Mouse (Mus musculus): ENCODE measurements around the gene Spink4.

Spink4 gene

DNA sequence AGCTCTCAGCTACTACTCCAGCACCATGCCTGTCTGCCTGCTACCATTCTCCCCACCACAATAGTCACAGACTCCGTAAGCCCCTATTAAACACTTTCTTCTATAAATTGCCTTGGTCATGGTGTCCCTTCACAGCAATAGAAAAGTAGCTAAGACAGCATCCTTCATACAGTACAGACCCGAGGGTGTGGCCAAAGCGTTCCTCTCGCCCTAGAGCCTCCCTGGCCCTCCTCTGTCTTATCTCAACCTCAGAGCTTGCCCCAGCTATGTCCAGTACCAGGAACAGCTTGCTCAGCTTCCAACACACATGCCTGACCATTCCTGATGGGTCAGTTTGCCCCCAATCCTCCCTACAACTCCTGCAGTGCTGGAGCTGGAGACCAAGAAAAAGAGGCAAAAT is 19.2 kb upstream of the Spink4 start:
- DNase-seq (ENCODE audit: low spot score), result no peak

DNA sequence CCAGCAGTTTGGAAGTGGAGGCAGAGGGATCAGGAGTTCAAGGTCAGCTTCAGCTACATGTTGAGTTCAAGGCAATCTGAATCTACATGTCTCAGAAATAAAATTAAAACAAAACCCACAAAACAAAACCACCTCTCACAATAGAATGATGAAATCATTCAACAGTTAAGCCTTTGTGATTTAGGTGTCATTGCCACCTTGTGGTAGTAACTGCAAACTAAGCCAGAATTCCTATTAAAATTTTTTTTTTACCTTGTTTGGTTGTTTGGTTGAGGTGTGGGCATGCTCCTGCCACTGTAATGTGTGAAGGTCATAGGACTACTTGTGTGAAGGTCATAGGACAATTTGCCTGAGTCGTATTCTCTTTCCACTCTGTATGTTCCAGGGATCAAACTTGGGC is 13.6 kb upstream of the Spink4 start:
- no peak for DNase-seq (ENCODE audit: low spot score)

DNA sequence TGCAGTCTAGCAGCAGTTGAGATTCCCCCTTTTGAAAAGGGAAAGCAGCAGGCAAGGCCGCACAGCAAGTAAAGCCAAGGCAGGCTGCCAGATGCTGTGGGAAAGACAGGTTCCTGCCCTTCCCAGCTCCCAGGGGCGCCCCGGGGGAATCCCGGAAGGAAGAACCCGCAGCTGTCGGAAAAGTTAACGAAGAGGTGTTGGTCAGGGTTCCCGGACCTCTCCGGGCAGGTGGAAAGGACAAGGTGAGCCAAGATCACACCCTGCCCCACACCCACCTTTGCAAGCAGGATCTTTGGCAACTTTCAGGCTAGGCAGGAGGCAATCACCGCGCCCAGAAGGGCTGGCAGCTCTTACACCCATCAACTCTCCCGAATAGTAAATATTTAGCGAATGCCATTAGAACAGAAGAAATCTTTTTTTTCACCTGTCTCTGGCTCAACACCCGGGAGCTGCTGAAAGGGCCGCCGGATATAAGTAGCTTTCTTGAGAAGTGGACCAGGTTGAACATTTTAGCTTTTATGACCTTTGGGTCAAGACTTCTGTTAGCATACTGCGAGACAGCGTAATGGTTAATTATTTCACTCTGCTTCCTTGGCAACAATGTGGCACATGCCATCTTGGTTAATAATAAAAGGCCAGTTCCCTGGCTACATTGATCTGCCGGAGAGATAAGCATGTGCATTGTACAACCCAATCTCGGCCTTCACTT is 11.4 kb upstream of the Spink4 start:
- no peak for DNase-seq (ENCODE audit: low spot score)

DNA sequence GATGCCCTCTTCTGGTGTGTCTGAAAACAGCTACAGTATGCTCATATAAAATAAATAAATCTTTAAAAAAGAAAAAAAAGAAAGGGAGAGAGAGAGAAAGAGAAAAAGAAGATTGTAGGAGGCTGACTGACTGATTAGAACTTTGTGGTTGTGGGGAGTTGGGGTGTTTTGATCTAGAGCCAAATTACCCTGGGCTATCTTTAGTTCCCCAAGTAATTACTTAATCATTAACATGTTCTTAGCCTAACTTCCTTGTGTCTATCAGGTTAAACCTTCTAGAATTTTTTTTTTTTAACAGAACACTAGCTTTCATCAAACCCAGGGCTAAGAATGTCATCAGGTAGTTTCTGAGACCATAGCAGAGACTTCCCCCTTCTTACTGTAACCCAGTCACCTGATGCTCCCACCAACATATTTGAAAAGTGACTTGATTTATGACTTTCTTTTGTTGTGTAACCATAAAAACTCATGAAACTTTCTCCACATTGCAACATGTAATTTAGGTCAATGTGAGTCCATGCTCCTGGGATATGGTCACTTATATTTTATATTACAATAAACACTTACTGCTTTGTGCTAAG is 5.5 kb upstream of the Spink4 start:
- DNase-seq (ENCODE audit: low spot score), result no peak

DNA sequence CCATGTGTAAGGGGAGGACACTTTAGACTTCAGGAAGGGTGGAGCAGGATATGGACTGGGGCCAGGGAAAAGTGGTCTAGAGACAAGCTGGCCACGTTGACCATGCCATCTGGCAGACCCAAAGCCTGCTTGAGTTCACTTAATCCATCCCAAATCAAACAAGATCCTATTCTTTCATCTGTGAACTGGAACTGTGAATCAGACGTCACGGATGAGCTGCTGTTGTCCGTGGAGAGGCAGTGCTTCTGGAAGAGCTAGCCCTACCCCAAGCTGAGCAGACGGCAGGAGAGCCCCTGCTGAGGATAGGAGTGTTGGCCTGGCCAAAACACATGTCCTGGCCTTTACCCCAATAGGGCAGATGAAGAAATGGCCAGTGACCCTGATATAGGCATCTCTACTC is 3.9 kb upstream of the Spink4 start:
- DNase-seq (ENCODE audit: low spot score), result no peak

DNA sequence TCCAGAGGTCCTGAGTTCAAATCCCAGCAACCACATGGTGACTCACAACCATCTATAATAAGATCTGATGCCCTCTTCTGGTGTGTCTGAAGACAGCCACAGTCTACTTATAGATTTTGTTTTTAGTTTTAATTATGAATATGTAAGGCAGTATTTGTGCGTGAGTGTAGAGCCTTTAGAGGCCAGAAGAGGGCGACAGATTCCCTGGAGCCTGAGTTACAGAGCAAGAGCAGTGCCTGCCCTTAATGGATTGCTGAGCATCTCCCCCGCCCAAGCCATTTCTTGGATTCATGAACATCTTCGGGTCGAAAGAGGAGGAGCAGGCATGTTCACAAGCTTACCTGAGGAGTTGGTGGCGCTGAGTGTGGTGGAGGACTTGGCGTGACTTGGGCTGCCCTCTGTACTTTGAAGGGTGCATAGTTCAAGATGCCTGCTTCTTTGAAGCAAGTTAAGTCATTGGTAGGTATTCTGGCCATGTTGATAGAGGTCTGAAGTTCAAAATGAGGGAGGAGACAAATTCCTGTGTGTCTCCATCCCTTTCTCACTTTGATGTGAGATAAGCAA is 3.2 kb upstream of the Spink4 start:
- no peak for DNase-seq (ENCODE audit: low spot score)

DNA sequence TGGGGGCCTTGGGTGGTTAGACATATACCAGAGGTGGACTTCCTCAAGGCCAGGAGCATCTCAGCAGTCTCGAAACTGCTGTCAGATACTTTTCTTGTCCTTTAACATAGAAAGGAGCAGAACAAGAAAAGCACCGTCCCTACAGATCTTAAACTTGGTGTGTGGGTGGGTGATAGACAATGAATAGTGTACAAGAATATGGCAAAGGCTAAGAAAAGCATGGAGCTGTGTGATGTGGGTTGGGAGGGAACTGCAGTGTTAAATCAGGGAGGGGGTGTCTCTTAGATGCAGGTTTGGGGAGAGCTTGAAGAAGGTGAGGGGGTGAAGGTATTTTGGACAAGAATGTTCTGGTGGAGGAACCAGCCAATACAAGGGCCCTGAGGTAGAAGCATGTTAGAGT is 724 bp downstream of the Spink4 start:
- DNase-seq (ENCODE audit: low spot score), result no peak

DNA sequence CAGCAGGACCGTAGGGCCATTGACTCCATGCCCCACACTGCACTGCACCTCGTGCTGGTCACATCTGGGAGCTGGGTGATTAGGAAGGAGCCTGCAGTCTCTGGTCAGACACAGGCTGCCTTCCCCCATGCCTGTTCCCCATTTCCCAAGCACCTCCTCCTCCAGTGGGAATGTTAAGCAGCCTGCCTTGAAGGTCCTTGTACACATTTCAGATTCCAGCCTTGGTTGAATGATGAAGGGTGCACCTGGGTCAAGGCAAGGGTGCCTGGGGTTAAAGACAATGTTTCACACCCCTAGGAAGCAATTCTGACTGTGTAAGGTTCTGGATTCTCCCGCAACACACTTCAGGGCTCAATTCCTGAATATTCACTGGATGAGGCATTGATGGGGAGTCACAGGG is 1.4 kb downstream of the Spink4 start:
- no peak for DNase-seq (ENCODE audit: low spot score)

DNA sequence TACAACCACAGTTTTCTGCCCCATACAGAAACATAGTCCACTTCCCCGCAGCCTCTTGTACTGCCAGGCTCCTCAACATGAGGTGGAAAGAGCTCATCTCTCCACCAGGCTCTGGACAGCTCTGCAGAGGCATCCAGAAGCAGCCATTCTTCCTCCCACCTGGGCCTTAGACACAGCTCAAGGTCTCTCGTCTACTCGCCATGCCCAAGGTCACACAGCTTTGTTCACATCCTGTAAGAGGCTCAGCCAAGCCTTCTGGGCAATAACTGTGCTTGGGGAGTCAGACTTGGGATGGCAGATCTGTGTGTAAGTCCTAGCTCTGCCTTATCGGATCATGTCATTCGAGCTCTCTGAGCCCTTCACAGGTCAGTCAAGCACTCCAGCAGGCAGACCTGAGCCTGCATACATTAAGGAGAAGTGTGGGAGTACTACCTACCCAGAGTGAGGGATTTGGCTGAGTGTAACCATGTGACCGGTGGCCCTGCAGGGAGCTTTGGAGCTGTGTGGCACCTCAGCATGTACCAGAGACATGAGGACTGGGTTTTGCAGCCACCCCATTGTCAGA is 3.3 kb downstream of the Spink4 start:
- no peak for DNase-seq (ENCODE audit: low spot score)

DNA sequence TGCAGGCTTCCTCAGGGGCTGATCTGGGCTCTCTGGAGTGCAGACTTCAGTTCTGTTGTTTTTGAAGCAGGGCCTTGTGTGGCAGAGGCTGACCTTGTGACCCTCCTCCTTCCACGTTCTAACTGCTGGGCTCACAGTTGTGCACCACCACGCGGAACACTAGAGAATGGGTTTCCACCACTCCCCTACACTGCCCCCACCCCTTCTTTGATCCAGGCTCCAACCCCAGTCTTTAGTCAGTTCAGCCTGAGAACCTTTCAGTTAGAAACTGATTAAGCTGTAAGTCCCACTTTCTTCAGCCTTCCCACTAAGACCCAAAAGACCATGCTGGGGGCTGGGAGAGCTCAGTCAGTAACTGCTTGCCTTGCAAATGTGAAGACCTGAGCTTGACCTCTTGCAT is 5.7 kb downstream of the Spink4 start:
- no peak for DNase-seq (ENCODE audit: low spot score)

DNA sequence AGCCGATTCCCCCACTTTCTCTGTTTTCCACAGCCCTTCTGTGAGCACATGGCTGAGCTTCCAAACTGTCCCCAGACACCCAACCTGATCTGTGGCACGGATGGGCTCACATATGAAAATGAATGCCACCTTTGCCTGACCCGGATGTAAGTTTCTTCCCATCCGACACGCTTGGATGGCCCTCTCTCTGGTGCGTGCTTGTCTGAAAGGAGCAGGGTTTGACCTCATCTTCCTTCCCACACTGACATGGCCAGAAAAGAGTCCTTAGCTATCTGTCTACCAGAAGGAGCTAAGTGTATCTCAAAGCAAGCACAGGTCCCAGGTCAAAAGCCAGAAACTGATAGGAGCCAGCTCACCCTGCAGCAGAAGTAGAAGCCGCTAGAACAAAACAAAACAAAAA is 9.2 kb downstream of the Spink4 start:
- DNase-seq (ENCODE audit: low spot score), result no peak

DNA sequence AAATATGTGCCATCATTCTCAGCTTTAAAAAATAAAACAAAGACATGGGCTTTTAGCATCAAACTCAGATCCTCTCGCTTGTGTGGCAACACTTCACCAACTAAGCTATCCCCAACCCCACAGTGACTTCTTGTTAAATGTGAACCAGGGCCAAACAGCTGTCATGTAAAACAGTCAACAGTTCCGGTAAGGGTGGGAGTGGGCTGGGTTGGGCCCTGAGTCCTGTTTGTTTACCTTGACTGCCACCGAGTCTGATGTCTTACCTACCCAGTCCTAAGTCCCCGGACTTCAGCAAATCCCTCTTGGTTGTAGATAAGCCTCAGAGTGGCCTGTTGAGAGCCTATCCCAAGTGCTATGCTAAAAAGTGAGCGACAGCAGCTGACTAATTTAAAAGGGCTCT is 13.8 kb downstream of the Spink4 start:
- no peak for DNase-seq (ENCODE audit: low spot score)

DNA sequence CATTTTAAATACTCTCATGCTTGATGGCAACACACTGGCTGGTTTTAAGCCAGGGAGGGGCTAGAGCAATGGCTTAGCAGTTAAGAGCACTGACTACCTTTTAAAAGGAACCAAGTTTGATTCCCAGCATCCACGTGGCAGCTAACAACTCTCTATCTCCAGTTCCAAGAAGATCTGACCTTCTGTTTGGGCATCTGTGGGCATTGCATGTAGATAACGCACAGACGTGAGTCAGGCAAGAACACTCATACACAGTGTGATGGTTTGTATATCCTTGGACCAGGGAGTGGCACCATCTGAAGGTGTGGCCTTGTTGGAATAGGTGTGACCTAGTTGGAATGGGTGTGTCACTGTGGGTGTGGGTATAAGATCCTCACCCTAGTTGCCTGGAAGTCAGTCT is 14.5 kb downstream of the Spink4 start:
- peak; percentile 43 for DNase-seq (ENCODE audit: low spot score)

DNA sequence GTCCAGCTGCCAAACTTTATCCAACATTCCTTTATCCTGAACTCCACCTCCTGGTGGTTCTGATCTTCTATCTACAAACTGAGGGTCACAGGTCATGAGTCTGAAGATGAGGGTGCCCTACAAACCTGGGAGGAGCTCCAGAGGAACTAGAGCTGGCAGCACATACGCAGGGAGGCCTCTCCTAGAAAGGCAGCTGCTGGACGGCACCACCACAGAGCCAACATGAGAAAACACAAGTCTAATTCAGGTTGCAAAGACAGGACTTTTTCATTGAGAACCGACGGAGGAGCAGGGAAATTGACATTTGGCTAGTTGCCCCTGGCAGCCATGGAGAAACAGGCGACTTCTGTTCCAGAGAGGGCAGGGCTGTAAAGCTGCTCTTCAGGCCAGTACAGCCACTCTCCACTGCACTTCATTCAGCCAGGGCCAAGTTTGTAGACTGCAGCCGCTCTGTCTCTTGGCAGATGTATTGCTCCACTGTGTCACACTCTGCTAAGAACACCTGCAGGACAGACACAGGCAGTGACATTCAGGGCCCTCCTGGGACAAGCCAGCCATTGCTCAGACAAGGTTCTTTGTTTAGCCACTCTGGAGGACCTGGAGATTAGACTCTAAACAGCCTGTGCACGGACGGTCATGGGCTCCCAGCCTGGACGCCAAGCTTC is 16.5 kb downstream of the Spink4 start:
- DNase-seq (ENCODE audit: low spot score), result no peak

DNA sequence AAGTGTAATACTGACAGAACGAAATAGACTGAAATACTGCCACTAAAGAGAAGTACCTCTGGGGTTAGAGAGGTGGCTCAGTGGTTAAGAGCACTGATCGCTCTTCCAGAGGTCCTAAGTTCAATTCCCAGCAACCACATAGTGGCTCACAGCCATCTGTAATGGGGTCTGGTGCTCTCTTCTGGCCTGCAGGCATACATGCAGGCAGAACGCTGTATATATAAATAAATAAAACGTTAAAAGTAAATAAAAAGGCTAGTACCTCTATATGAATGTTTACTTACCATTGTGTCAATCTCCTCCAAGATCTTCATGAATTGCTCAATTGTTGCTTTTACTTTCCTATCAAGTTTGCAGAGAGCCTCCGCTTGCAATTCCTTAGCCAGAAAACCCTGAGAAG is 18.9 kb downstream of the Spink4 start:
- DNase-seq (ENCODE audit: low spot score), result no peak

DNA sequence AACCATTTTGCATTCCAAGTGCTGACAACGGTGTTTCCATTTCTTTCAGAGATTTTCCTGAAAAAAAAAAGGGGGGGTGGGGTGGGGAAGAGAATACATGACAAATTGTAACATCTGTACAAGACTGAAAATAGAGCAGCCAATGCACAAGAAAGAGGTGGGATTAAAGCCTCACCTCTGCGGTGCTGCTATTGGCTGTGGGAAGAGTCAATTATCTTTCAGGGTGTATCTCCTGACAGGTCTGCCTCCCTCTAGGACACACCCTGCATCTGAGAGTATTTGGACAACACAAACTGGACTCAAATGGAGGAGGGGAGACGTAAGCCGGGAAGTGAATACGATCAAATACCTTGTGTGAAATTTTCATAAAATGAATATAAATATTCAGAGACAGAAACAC is 23.8 kb downstream of the Spink4 start:
- DNase-seq (ENCODE audit: low spot score), result peak; percentile 47

DNA sequence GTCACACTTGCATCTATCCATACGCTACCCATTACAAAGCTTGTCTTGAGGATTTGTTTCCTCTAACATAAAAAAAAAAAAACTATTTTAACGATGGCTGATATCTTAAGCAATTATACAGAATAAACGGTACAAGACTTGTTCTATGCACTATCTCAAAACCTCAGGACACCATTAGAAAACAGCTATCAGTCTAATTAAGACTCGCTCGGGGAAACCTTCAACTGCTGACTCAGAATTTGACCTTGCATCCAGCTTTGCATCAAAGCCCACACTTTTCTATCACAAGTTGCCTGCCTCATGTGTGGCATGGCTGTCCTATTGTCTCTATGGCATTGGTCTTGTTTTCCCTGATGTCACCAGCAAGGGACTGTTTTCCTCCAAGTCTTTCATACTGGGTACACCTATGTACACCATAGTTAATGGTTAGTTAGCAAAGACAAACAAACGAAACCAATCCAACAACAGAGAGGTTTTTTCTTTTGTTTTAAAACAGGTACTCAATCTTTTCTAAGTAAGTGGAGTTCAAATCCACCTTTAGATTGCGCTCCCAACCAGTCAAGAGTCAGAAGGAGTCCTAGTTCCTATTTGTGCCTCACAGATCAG is 26.8 kb downstream of the Spink4 start:
- peak; percentile 45 for DNase-seq (ENCODE audit: low spot score)

DNA sequence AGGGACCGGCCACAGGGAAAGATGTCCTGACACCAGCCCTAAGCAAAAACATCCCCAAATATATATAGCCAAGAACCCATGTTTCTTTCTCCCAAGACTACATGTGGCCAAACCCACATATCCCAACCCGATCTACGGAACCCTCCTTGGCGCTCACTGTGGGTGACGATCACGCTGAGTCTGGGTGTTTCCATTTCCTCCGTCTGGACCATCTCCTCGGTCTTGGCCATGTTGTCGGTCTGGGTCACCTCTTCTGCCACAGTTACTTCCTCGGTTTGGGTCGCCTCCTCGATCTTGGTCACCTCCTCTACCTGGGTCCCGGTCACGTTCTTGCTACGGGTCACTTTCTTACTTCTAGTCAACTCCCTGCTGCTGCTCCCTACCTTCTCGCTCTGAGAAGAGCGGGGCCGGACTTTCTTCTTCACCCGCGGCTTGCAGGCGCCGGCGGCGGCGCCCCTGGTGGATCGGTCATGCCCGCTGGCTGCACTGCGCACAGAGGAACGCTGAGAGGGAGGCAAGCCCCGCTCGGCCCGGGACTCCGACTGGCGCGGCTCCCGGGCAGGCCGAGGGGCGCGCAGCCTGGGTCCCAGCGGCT is 27.8 kb downstream of the Spink4 start:
- peak; percentile 44 for DNase-seq (ENCODE audit: low spot score)

DNA sequence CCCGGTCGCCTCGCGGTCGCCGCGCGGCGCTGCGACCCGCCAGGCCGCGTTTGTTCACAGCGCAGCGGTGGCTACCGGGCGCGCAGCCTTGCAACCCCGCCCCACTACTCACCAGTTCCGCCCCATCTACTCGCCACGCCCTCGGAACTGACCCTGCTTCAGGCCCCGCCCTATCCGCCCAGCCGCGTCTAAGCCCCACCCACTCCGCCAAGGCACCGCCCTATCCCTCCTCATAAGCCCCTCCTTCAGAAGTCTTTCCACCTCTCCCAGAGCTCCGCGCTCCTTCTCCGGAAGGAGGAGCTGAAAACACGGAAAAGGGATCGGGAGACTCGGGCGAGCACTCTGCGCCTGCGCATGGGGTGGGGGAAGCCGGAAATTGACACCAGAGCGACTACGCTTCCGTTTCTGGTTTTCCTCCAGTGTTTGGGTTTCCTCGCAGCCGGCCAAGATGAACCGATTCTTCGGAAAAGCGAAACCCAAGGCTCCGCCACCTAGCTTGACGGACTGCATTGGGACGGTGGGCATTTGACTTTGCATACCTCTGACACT is 28.4 kb downstream of the Spink4 start, which contains the start of the genes Bag1 and Chmp5:
Gene Bag1, minus strand, starts transcription at position 135 of the 549 bp plus-strand sequence.
Gene Chmp5, plus strand, starts transcription at position 248 of the 549 bp plus-strand sequence.
- peak; percentile 98 for DNase-seq (ENCODE audit: low spot score)

DNA sequence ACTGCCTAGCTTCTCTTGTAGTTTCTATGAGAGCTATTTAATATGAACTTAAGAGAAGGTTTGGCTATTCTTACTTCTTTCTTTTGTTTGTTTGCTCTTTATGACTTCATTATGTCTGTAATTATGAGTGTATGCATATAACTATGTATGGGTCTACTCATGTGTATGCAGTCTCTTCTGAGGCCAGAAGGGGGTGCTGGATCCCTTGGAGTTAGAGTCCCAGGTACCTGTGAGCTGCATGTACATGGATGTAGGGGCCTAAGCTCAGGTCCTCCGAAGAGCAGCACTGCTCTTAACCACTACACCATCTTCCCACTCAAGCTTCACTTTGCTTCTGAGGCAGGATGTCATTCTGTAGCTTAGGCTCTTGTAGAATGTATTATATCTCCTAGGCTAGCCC is 33.7 kb downstream of the Spink4 start:
- DNase-seq (ENCODE audit: low spot score), result peak; percentile 60

DNA sequence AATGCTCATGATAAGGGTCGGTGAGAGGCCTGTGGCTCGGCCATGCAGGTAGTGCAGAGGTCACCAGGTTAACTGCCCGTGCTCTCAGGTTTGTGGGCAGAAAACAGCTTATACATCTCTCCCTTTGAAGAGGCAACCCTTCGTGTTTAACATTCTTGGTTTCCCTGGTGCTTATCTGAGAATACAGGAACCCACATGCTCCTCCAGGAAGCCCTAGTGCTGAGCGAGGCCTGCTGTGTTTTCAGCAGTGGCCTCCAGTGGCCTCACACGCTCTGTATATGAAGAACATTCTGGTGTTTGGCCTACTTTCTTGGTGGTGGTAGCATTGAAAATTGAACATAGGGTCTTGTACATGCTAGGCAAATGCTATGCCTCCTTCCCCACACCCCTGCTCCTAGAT is 36.1 kb downstream of the Spink4 start:
- no peak for DNase-seq (ENCODE audit: low spot score)

DNA sequence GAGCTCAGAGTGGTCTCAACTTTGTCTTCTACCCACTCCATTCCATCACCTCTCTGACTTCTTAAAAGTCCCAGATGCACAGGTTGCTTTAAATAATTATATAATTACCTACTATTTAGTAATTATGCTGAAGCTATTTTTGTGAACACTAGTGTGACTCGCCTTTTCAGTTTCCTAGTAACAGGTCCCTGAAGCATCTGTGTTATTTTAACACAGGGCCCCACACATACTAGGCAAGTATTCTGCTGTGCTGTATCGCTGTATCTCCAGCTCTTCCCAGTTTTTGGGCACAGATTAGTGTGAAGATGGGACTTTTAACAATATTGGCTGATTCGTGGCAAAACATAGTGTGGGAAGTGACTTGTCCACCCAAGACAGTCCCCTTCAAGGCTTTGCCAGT is 43.7 kb downstream of the Spink4 start:
- DNase-seq (ENCODE audit: low spot score), result no peak
